Mouse (Mus musculus): Measurements from ENCODE around the gene Ggta1.

GRCm38 (mm10) chr2:35420681-35421080 is 42.4 kb downstream of the Ggta1 start:
- TF ChIP-seq CTCF (IDR thresholded peaks at IDR 0.05; ENCODE audit: insufficient read depth, low read depth, low read length) (no peak), POLR2A (IDR thresholded peaks at IDR 0.05; ENCODE audit: insufficient read depth, low read depth, low read length) (no peak)
